Comparison of ENCODE assay signal across 20 mouse cellular contexts in the genomic region with DNA sequence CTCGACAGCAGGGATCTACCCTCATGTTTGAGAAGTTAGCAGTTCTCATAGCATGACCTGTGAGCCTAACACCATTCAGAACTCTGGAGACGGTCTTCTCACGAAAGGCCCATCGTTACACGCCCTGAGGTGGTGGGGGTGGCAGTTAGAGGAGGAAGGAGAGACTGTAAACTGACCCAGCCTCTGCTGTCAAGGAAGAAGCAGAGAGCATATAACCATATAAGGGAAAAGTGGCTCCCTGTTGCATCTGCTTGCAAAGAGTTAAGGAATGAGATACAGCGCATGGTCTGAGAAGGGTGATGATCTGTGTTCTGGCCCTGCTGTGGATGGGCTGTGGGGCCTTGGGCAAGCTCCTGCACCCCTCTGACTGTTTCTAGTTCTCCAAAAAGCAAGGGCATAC. TPM values are rescaled to one million over a fixed set of nuclear protein-coding genes. Genes with fewer than 3 reads are reported as not detected.
DNase-seq lines count a peak whose midpoint lies in the region; ATAC-seq and TF ChIP-seq lines count a peak whose summit lies in the region.
"Had no signal": no experiment of that assay in that cellular context is flagged by ENCODE, and none has a peak within 500 bp of the region (broad histone marks: within the 10 kb centered on the region; RNA-seq: fewer than 3 reads in every experiment).

No protein-coding gene starts in this region.

- H3K9me3 ChIP-seq in intestine, embryonic 16.5 days (ENCODE audit: control insufficient read depth, low read length): no peaks in the 10 kb centered on the region
- no peaks in the 10 kb centered on the region for H3K9me3 ChIP-seq in neural tube, embryonic 15.5 days (replicated peaks)
- H3K9me3 ChIP-seq: embryonic facial prominence, embryonic 15.5 days; forebrain, embryonic 12.5 days; lung, embryonic 15.5 days; neural tube, embryonic 13.5 days had no signal

- H3K27ac ChIP-seq in layer of hippocampus, adult 2 months: peak overlapping the region; percentile 36; the same call in 1 of the 2 replicates
- no peak overlapping the region; the same call in none of the 2 replicates for H3K27ac ChIP-seq in intestine, embryonic 16.5 days (ENCODE audit: low read length)
- H3K27ac ChIP-seq in neural tube, embryonic 15.5 days (replicated peaks): no peak overlapping the region; the same call in 1 of the 2 replicates
- H3K27ac ChIP-seq: embryonic facial prominence, embryonic 15.5 days; forebrain, embryonic 12.5 days; hindbrain, postnatal 0 days; lung, embryonic 15.5 days; neural tube, embryonic 13.5 days had no signal

- no peak overlapping the region for H3K4me3 ChIP-seq in layer of hippocampus, adult 2 months
- no peak overlapping the region for H3K4me3 ChIP-seq in intestine, embryonic 16.5 days (ENCODE audit: low read length)
- H3K4me3 ChIP-seq in neural tube, embryonic 15.5 days (replicated peaks): no peak overlapping the region
- H3K4me3 ChIP-seq: embryonic facial prominence, embryonic 15.5 days; forebrain, embryonic 12.5 days; lung, embryonic 15.5 days; megakaryocyte, embryonic 14.5 days; neural tube, embryonic 13.5 days had no signal

- H3K9ac ChIP-seq in intestine, embryonic 16.5 days (ENCODE audit: low read depth, low read length): no peak overlapping the region
- H3K9ac ChIP-seq in neural tube, embryonic 15.5 days (replicated peaks): no peak overlapping the region
- H3K9ac ChIP-seq: embryonic facial prominence, embryonic 15.5 days; forebrain, embryonic 12.5 days; lung, embryonic 15.5 days; neural tube, embryonic 13.5 days had no signal

- DNase-seq in layer of hippocampus, adult 2 months (ENCODE audit: low spot score in 2 of 2): no peak
- no peak for DNase-seq in layer of hippocampus, postnatal 36 days
- peak; percentile 52 for DNase-seq in embryo, embryonic 10.5 days (ENCODE audit: low spot score)
- DNase-seq in gastrocnemius, postnatal 4 days (ENCODE audit: low spot score in 2 of 2): no peak
- DNase-seq: cerebellum, postnatal 36 days; heart, postnatal 36 days; kidney, postnatal 36 days; retina, postnatal 1 day; thymus, adult 18-20 months had no signal

- ATAC-seq in intestine, embryonic 16.5 days: peak; percentile 62
- no peak for ATAC-seq in neural tube, embryonic 15.5 days (ENCODE audit: low FRiP score)
- no peak for ATAC-seq in inflammation-experienced regulatory T-cells, adult 6 months
- ATAC-seq: hindbrain, postnatal 0 days; midbrain, embryonic 16.5 days had no signal

- peaks cover 12% of the 10 kb centered on the region for H3K4me1 ChIP-seq in intestine, embryonic 16.5 days (ENCODE audit: control insufficient read depth, insufficient read depth, low read length)
- peaks cover 49% of the 10 kb centered on the region for H3K4me1 ChIP-seq in neural tube, embryonic 15.5 days

- H3K27me3 ChIP-seq in intestine, embryonic 16.5 days (replicated peaks; ENCODE audit: control insufficient read depth, insufficient read depth, low read length): no peaks in the 10 kb centered on the region
- H3K27me3 ChIP-seq in neural tube, embryonic 15.5 days (replicated peaks): no peaks in the 10 kb centered on the region
- H3K27me3 ChIP-seq: CH12.LX; embryonic facial prominence, embryonic 15.5 days; forebrain, embryonic 12.5 days; lung, embryonic 15.5 days; neural tube, embryonic 13.5 days had no signal

- H3K4me2 ChIP-seq in intestine, embryonic 16.5 days (ENCODE audit: low read depth, low read length): no peak overlapping the region
- H3K4me2 ChIP-seq in neural tube, embryonic 15.5 days: no peak overlapping the region
- H3K4me2 ChIP-seq: embryonic facial prominence, embryonic 15.5 days; forebrain, embryonic 12.5 days; lung, embryonic 15.5 days; neural tube, embryonic 13.5 days had no signal

- 30% methylated on average over 6 of the region's 6 CpGs for WGBS in intestine, embryonic 16.5 days
- WGBS in neural tube, embryonic 15.5 days: 54% methylated on average over 6 of the region's 6 CpGs

- H3K36me3 ChIP-seq in intestine, embryonic 16.5 days (ENCODE audit: control insufficient read depth, insufficient read depth, low read length): no peaks in the 10 kb centered on the region
- H3K36me3 ChIP-seq in neural tube, embryonic 15.5 days: no peaks in the 10 kb centered on the region
- H3K36me3 ChIP-seq: embryonic facial prominence, embryonic 15.5 days; forebrain, embryonic 12.5 days; lung, embryonic 15.5 days had no signal

- no peak for TF ChIP-seq CTCF in layer of hippocampus, adult 2 months (conservative IDR thresholded peaks at IDR 0.05)

RNA-seq across cellular contexts. Expression of gene Sorbs1, which starts 50.7 kb away (rescaled TPM):
- total RNA-seq in layer of hippocampus, adult 2 months (2021): 100 to 1,000 TPM; 222 to 229 TPM
- 100 to 1,000 TPM; 195 to 227 TPM for total RNA-seq in layer of hippocampus, postnatal 36 days (2021)
- 80.0 and 84.3 TPM in 2 replicates for polyA plus RNA-seq in intestine, embryonic 16.5 days (2015; fragmentation: Nextera tagmentation; extraction: Ambion mirVana)
- total RNA-seq in gastrocnemius, postnatal 4 days (2021): 100 to 1,000 TPM; 114 to 144 TPM
- 94.7 and 103 TPM in 2 replicates for polyA plus RNA-seq in neural tube, embryonic 15.5 days (2015; fragmentation: Nextera tagmentation; extraction: Ambion mirVana)
- polyA plus RNA-seq in inflammation-experienced regulatory T-cells, adult 6 months (2017; shearing (Covaris generic)): 10 to 100 TPM; 12.3 to 23.7 (median 19.6) TPM
